Mouse (Mus musculus): ENCODE results near the gene Pla2g1b. TPM values are rescaled to one million over a fixed set of nuclear protein-coding genes. Genes with fewer than 3 reads are reported as not detected.
"Not testable (repeated sequence)": the region's sequence is repeated elsewhere in the genome, so short reads cannot be mapped to it uniquely, and the experiment has no call there.

The Pla2g1b gene
- polyA plus RNA-seq, 1 experiment from 2014 or later = not detected

DNA sequence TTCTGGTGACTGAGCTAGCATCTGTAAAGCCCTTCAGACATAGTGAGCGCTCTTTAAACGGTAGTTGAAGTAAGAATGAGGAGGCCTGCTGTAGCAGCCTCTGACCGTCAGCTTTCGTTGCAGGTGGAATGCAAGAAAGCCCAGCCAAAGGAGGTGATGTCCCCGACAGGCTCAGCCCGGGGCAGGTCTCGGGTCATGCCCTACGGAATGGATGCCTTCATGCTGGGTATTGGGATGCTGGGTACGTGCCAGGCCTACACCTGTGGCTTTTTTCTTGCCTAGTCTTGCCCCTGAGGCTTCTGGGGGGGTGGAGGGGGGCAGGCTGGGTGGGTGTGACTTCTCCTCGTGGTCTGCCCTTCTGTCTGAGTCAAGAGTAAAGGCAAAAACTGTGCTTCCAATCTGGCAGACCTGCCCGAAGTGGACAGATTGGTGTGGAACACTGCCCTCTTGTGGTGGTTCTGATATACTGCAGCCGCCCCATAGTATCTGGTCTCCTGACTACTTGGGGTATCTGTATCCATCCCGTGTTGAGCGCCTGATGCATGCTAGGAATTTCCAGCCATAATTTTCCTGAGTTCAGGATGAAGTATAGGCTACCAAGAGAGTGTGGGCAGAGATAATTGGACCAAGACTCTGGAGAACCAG is 24.7 kb upstream of the Pla2g1b start:
- ATAC-seq = no peak
- no peaks in the 10 kb centered on the region for H3K9me3 ChIP-seq (replicated peaks; ENCODE audit: control insufficient read depth, low read length, poor library complexity, severe bottlenecking)
- H3K4me1 ChIP-seq (ENCODE audit: control insufficient read depth, insufficient read depth, low read length) = peaks cover 31% of the 10 kb centered on the region
- H3K27ac ChIP-seq (ENCODE audit: low read length) = peak overlapping the region; percentile 36; the same call in 1 of the 2 replicates
- no peak overlapping the region for H3K4me3 ChIP-seq (ENCODE audit: low read depth, low read length)
- H3K9ac ChIP-seq (ENCODE audit: low read depth, low read length) = no peak overlapping the region
- peaks cover 31% of the 10 kb centered on the region for H3K36me3 ChIP-seq (ENCODE audit: control insufficient read depth, insufficient read depth, low read length)
- no peaks in the 10 kb centered on the region for H3K27me3 ChIP-seq (ENCODE audit: control insufficient read depth, insufficient read depth, low read depth, low read length)
- H3K4me2 ChIP-seq (ENCODE audit: low read length) = no peak overlapping the region
- WGBS = 22% methylated on average over 14 of the region's 14 CpGs

- not testable (repeated sequence) for H3K27ac ChIP-seq (ENCODE audit: low read length); H3K27me3 ChIP-seq (ENCODE audit: control insufficient read depth, insufficient read depth, low read depth, low read length); H3K4me3 ChIP-seq (ENCODE audit: low read depth, low read length); H3K9me3 ChIP-seq (replicated peaks; ENCODE audit: control insufficient read depth, low read length, poor library complexity, severe bottlenecking); H3K9ac ChIP-seq (ENCODE audit: low read depth, low read length); H3K4me2 ChIP-seq (ENCODE audit: low read length); ATAC-seq
- H3K36me3 ChIP-seq (ENCODE audit: control insufficient read depth, insufficient read depth, low read length) = peaks cover 35% of the 10 kb centered on the region
- peaks cover 19% of the 10 kb centered on the region for H3K4me1 ChIP-seq (ENCODE audit: control insufficient read depth, insufficient read depth, low read length)
- 66% methylated on average over 5 of the region's 5 CpGs for WGBS
Measured at GRCm38 (mm10) chr5:115442663-115443062, 23.4 kb upstream of the Pla2g1b start.

GRCm38 (mm10) chr5:115444130-115444529 is 21.9 kb upstream of the Pla2g1b start:
- no peak overlapping the region for H3K4me2 ChIP-seq (ENCODE audit: low read length)
- no peak for ATAC-seq
- 70% methylated on average over 11 of the region's 11 CpGs for WGBS
- peaks cover 36% of the 10 kb centered on the region for H3K36me3 ChIP-seq (ENCODE audit: control insufficient read depth, insufficient read depth, low read length)
- no peak overlapping the region for H3K4me3 ChIP-seq (ENCODE audit: low read depth, low read length)
- no peak overlapping the region for H3K9ac ChIP-seq (ENCODE audit: low read depth, low read length)
- no peaks in the 10 kb centered on the region for H3K27me3 ChIP-seq (ENCODE audit: control insufficient read depth, insufficient read depth, low read depth, low read length)
- H3K9me3 ChIP-seq (replicated peaks; ENCODE audit: control insufficient read depth, low read length, poor library complexity, severe bottlenecking) = no peaks in the 10 kb centered on the region
- no peak overlapping the region for H3K27ac ChIP-seq (ENCODE audit: low read length)
- peaks cover 4% of the 10 kb centered on the region; the same call in 1 of the 2 replicates for H3K4me1 ChIP-seq (ENCODE audit: control insufficient read depth, insufficient read depth, low read length)

DNA sequence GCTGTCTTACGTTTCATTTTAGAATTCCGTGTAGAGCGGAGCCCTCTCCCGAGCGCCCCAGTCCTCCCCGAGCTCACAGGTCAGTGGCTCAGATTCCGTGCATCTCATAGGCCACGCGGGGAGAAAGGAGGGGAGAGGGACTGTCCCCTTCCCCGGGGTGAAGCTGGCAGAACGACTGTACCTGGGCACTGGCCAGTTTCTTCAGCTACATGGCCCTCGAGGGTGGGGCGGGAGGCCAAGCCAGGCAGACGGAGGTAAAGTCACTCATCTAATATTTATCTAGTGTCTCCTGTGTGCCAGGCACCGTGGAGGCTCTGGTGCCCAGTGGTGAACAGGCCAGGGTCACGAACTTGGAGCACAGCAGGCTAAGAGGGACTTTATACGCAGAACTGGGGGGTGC is 19.0 kb upstream of the Pla2g1b start:
- no peak overlapping the region for H3K27ac ChIP-seq (ENCODE audit: low read length)
- 79% methylated on average over 17 of the region's 17 CpGs for WGBS
- peaks cover 47% of the 10 kb centered on the region for H3K36me3 ChIP-seq (ENCODE audit: control insufficient read depth, insufficient read depth, low read length)
- no peaks in the 10 kb centered on the region for H3K4me1 ChIP-seq (ENCODE audit: control insufficient read depth, insufficient read depth, low read length)
- H3K4me3 ChIP-seq (ENCODE audit: low read depth, low read length) = no peak overlapping the region
- H3K9me3 ChIP-seq (replicated peaks; ENCODE audit: control insufficient read depth, low read length, poor library complexity, severe bottlenecking) = no peaks in the 10 kb centered on the region
- no peak for ATAC-seq
- no peak overlapping the region for H3K9ac ChIP-seq (ENCODE audit: low read depth, low read length)
- H3K4me2 ChIP-seq (ENCODE audit: low read length) = no peak overlapping the region
- no peaks in the 10 kb centered on the region for H3K27me3 ChIP-seq (ENCODE audit: control insufficient read depth, insufficient read depth, low read depth, low read length)

DNA sequence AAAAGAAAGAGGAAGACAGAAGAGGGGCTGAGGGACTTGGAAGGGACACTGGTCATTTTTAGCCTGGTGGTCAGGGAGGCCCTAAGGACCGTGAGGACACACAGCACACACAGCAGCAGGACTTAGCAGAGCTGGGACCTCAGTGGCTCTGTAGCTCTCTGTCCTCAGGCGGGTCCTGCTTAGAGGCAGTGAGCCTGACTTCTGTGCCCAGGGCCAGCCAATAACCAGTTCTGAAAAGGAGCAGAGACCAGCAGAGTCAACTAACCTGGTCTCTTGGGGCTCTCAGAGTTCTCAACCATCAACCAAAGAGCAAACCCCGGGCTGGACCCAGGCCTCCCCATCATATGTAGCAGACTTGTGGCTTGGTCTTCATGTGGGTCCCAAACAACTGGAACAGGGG is 16.8 kb upstream of the Pla2g1b start:
- ATAC-seq = no peak
- no peak overlapping the region for H3K4me3 ChIP-seq (ENCODE audit: low read depth, low read length)

DNA sequence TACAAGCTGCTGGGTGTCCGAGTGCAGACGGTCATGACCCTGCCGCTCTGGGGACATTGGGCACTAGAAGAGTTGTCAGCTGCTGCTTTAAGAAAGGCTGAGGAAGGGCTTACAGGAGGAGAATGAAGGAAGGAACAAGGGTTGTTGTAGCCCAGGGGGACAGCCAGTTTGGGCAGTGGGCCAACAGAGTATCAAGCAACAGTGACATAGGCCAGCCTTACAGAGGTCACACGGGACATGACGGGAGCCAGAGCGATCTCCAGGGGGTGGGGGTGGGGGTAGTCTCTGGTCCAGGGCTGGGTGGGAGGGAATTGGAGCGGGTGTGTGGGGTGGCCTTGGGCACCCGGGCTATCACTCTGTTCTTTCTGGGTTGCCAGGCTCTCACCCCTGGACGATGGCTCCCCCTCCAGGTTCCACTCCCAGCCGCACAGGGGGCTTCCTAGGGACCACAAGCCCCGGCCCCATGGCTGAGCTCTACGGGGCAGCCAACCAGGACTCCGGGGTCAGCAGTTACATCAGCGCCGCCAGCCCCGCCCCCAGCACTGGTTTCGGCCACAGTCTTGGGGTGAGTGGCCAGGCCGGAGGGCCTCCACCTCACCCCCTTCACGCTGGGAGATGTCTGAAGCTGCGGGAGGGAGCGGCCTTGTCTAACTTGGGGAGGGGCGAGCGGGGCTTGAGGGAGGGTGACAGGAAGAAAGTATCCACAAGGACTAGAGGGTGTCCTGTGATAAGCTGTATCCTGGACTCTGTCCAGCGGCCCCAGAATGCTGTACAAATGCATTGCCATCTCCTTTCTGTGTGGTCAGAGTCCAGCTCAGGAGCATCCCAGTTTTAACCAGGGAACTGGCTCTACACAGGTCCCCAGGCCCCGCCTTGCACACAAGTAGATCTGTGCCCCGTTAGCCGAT is 15.4 kb upstream of the Pla2g1b start:
- Histone ChIP-seq H3K9me3 (replicated peaks; ENCODE audit: control insufficient read depth, low read length, poor library complexity, severe bottlenecking) (no peaks in the 10 kb centered on the region), H3K27ac (ENCODE audit: low read length) (no peak overlapping the region), H3K4me3 (ENCODE audit: low read depth, low read length) (no peak overlapping the region), H3K4me2 (ENCODE audit: low read length) (no peak overlapping the region), H3K36me3 (ENCODE audit: control insufficient read depth, insufficient read depth, low read length) (peaks cover 26% of the 10 kb centered on the region), H3K4me1 (ENCODE audit: control insufficient read depth, insufficient read depth, low read length) (no peaks in the 10 kb centered on the region), H3K27me3 (ENCODE audit: control insufficient read depth, insufficient read depth, low read depth, low read length) (no peaks in the 10 kb centered on the region), H3K9ac (ENCODE audit: low read depth, low read length) (no peak overlapping the region)
- WGBS = 92% methylated on average over 27 of the region's 27 CpGs
- no peak for ATAC-seq

More for the DNA sequence above, 16.8 kb upstream of the Pla2g1b start:
- H3K9me3 ChIP-seq (replicated peaks; ENCODE audit: control insufficient read depth, low read length, poor library complexity, severe bottlenecking) = no peaks in the 10 kb centered on the region
- H3K36me3 ChIP-seq (ENCODE audit: control insufficient read depth, insufficient read depth, low read length) = peaks cover 34% of the 10 kb centered on the region
- H3K4me2 ChIP-seq (ENCODE audit: low read length) = no peak overlapping the region
- WGBS = 89% methylated on average over 3 of the region's 3 CpGs
- no peak overlapping the region for H3K9ac ChIP-seq (ENCODE audit: low read depth, low read length)
- H3K27me3 ChIP-seq (ENCODE audit: control insufficient read depth, insufficient read depth, low read depth, low read length) = no peaks in the 10 kb centered on the region
- H3K4me1 ChIP-seq (ENCODE audit: control insufficient read depth, insufficient read depth, low read length) = no peaks in the 10 kb centered on the region
- H3K27ac ChIP-seq (ENCODE audit: low read length) = no peak overlapping the region

- peak; percentile 50; the same call in 1 of the 2 replicates for ATAC-seq
- Histone ChIP-seq H3K27me3 (ENCODE audit: control insufficient read depth, insufficient read depth, low read depth, low read length) (no peaks in the 10 kb centered on the region), H3K27ac (ENCODE audit: low read length) (no peak overlapping the region), H3K36me3 (ENCODE audit: control insufficient read depth, insufficient read depth, low read length) (peaks cover 15% of the 10 kb centered on the region), H3K4me1 (ENCODE audit: control insufficient read depth, insufficient read depth, low read length) (no peaks in the 10 kb centered on the region), H3K4me2 (ENCODE audit: low read length) (no peak overlapping the region), H3K9me3 (replicated peaks; ENCODE audit: control insufficient read depth, low read length, poor library complexity, severe bottlenecking) (no peaks in the 10 kb centered on the region), H3K9ac (ENCODE audit: low read depth, low read length) (no peak overlapping the region), H3K4me3 (ENCODE audit: low read depth, low read length) (no peak overlapping the region)
- 76% methylated on average over 12 of the region's 12 CpGs for WGBS
Measured at GRCm38 (mm10) chr5:115454422-115455090, 11.5 kb upstream of the Pla2g1b start.

DNA sequence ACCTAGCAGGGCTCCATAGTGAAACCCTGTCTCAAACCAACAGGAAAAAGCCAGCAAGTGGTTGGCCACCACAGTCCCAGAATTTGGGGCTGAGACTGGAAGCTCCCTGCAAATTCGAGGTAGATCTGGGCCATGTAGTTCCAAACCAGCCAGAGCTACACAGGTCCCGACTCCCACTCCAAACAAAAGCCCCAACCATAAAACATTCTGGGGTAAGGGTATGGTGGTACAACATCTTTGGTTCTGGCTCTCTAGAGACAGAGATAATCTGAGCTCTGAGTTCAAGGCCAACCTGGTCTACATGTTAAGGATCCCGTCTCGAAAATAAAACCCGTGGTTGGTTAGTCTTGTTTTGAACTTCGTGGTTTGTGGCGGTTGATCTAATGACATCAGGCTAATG is 10.2 kb upstream of the Pla2g1b start:
- Histone ChIP-seq H3K27ac (ENCODE audit: low read length) (no peak overlapping the region), H3K4me1 (ENCODE audit: control insufficient read depth, insufficient read depth, low read length) (no peaks in the 10 kb centered on the region), H3K9ac (ENCODE audit: low read depth, low read length) (no peak overlapping the region), H3K9me3 (replicated peaks; ENCODE audit: control insufficient read depth, low read length, poor library complexity, severe bottlenecking) (no peaks in the 10 kb centered on the region), H3K36me3 (ENCODE audit: control insufficient read depth, insufficient read depth, low read length) (peaks cover 13% of the 10 kb centered on the region), H3K4me3 (ENCODE audit: low read depth, low read length) (no peak overlapping the region), H3K4me2 (ENCODE audit: low read length) (no peak overlapping the region), H3K27me3 (ENCODE audit: control insufficient read depth, insufficient read depth, low read depth, low read length) (no peaks in the 10 kb centered on the region)
- WGBS = 86% methylated on average over 7 of the region's 7 CpGs
- ATAC-seq = no peak
